Mouse (Mus musculus) olfactory bulb, adult 2 months (tissue): ENCODE data around the gene Neurl2.

ENCODE experiments used
- CTCF ChIP-seq: fragments of 200-500 bp; IDR thresholded peaks from 2 replicates; pipeline ENCODE4 v1.5.1; 2012; ENCODE audit warnings: low read depth, mild to moderate bottlenecking, low read length, moderate library complexity; ENCODE audit not compliant: insufficient read depth
- POLR2A ChIP-seq: fragments of 200-500 bp; IDR thresholded peaks from 2 replicates; pipeline ENCODE4 v1.6.1; 2012; ENCODE audit warnings: mild to moderate bottlenecking, low read depth, low read length, moderate library complexity; ENCODE audit not compliant: insufficient read depth

- TF ChIP-seq CTCF (no peak; the same call in 1 of the 2 replicates), POLR2A (no peak)
Observed at GRCm38 (mm10) chr2:164832748-164833301, 431 bp downstream of the Neurl2 start, which contains the start of gene Ctsa.
